Mouse (Mus musculus): ENCODE data around the gene Elmo2.

- TF ChIP-seq CTCF (conservative IDR thresholded peaks at IDR 0.05; ENCODE audit: insufficient read depth, insufficient read length, low read depth, low read length) (no peak), POLR2A (IDR thresholded peaks at IDR 0.05; ENCODE audit: low read depth, low read length) (no peak)
Measured at GRCm38 (mm10) chr2:165238416-165239145, 87.7 kb downstream of the Elmo2 start.
